Mouse (Mus musculus): ENCODE results near the gene Cdk12.
A peak's percentile ranks its signal among the peaks of the same experiment; 100 is the strongest.

Gene Cdk12

GRCm38 (mm10) chr11:98318421-98319116 is 115.7 kb downstream of the Cdk12 start:
- DNase-seq, result peak; percentile 61 to 67

DNA sequence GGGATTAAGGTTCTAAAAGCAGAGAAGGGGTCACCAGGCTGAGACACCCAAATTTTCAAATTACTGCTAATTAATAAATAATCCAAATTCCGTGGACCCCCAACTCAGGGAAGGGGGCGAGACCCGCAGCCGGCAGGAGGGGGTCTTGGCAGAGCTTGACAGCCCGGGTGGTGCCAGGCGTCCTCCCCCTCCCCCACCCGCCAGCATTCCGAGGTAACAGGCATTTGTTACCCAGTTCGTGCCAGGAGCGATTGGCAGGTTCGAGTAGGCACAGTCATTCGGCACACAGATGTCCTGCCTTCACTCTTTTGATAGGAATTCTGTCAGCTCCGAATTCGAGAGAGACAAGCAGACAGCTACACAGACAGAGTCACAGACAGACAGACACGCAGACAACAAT is 116.3 kb downstream of the Cdk12 start:
- peak; percentile 85 to 87 for DNase-seq

DNA sequence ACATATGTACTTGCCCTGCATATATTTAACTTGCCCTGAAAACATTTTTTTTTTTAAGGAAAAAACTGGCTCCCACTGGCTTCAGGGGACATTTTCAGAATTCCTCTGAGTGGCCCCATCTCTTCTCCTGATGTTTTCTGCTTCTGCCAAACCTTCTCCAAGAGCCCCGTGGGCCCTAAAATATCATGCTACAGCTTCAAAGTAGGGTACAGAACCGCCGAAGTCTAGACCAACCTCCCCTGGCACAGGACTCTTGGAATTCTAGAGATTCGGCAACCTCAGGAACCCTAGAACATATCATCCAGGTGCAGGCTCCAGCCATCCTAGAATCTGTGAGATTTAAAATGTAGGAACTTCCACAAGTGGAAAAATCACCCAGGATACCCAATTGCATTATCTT is 116.7 kb downstream of the Cdk12 start:
- peak in 1 of 2 experiments; percentile 12 for DNase-seq

- DNase-seq, result peak; percentile 44 to 49
Observed at GRCm38 (mm10) chr11:98319944-98320343, 117.1 kb downstream of the Cdk12 start.

GRCm38 (mm10) chr11:98320381-98320780 is 117.5 kb downstream of the Cdk12 start:
- DNase-seq, result peak; percentile 94 to 95

- DNase-seq, result peak; percentile 85 to 87
Observed at GRCm38 (mm10) chr11:98320806-98321676, 118.2 kb downstream of the Cdk12 start.

- no peak for DNase-seq
Observed at GRCm38 (mm10) chr11:98321677-98322003, 118.8 kb downstream of the Cdk12 start.

- peak in 1 of 2 experiments; percentile 41 for DNase-seq
Observed at GRCm38 (mm10) chr11:98322159-98322558, 119.3 kb downstream of the Cdk12 start.

- peak; percentile 69 to 70 for DNase-seq
Observed at GRCm38 (mm10) chr11:98323136-98323866, 120.4 kb downstream of the Cdk12 start.

GRCm38 (mm10) chr11:98323933-98324332 is 121.1 kb downstream of the Cdk12 start:
- peak; percentile 42 to 44 for DNase-seq

DNA sequence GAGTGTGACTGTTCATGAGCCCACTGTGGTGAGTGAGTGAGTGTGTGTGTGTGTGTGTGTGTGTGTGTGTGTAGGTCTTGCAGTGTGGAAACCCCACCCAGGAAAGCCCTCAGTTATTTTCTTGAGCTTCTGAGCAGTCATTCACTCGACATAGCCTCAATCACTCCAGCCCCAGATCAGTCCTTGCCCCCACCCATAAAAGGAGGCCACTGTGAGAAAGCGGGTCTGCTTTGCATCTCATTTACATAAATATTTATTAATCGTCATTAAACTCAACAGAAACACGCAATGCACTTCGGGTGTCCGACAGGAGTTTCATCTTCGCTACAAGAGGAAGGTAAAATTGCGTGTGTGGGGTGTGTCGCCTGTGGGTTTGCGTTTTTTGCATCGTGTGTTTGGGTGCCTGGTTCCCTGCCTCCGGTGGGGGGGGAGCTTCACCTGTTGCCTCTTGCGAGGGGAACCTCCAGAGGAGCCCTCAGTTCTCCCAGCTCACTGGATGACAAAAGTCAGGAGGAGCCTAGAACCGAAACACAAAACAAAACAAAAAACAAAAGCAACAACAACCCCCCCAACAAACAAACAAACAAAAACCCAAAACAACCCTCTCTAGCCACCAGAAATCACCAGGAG is 122.4 kb downstream of the Cdk12 start:
- peak; percentile 55 to 63 for DNase-seq

GRCm38 (mm10) chr11:98325821-98326218 is 123.0 kb downstream of the Cdk12 start:
- peak in 1 of 2 experiments; percentile 62 for DNase-seq

DNA sequence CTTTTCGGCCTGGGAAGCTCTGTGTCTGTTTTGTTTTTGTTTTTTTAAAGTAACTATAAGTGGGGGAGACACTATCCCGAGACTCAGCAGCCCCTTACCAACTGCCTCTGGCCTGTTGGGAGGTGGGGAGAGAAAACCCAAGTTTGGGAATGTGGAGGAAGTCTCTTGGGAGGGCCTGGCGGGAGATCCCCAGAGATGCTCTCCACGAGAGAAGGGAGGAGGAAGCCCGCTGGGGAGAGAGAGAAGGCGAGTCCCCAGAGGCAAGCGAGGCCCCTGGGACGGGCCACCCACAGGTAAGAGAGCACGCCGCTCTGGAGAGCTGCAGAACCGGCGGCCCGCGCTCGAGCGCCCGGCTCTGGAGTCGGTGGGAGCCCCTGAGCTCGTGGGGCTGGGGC is 123.9 kb downstream of the Cdk12 start:
- DNase-seq, result peak in 1 of 2 experiments; percentile 50

- DNase-seq, result peak; percentile 65 to 78
Observed at GRCm38 (mm10) chr11:98327136-98328030, 124.5 kb downstream of the Cdk12 start.

- DNase-seq, result peak in 1 of 2 experiments; percentile 79
Observed at GRCm38 (mm10) chr11:98328031-98328370, 125.1 kb downstream of the Cdk12 start.

Data from cerebellum, postnatal 14 days (tissue).